Mouse (Mus musculus) layer of hippocampus, postnatal 10 days (tissue): Measurements from ENCODE around the gene Cdh22. TPM values are rescaled to one million over a fixed set of nuclear protein-coding genes. Genes with fewer than 3 reads are reported as not detected.

Source experiments
- DNase-seq, 2 experiments: peaks; one replicate each; pipeline ENCODE4 v3.0.0; 2021; ENCODE audit warnings: low spot score in 2 of 2
- total RNA-seq, 2 experiments: library from RNA; stranded (reverse); gene quantifications; 2 replicates each; pipeline ENCODE4 v1.2.3; 2021

The Cdh22 gene
- total RNA-seq, 2 experiments from 2014 or later: 13.5 to 15.8 TPM

DNA sequence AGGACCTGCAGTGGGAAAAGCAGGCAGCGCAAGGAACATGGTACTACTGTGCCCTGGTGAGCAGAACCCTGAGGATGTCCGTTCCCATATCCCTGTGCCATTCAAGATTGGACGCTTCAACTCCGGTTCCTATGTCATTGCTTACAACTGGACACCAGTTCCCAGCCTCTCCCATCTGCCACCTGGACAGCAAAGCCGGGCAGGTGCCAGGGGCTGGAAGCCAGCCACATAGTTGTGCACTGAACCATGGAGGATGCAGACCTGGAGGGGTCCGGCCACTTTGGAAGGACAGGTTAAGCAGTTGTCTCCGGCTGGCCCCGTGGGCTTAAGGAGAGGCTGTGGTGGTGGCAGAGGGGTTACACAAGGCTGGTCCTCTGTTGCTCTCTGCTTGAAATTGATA is 17.7 kb upstream of the Cdh22 start:
- no peak for DNase-seq

- DNase-seq: no peak
These were observed 16.2 kb upstream of the Cdh22 start for GRCm38 (mm10) chr2:165250903-165251302.

DNA sequence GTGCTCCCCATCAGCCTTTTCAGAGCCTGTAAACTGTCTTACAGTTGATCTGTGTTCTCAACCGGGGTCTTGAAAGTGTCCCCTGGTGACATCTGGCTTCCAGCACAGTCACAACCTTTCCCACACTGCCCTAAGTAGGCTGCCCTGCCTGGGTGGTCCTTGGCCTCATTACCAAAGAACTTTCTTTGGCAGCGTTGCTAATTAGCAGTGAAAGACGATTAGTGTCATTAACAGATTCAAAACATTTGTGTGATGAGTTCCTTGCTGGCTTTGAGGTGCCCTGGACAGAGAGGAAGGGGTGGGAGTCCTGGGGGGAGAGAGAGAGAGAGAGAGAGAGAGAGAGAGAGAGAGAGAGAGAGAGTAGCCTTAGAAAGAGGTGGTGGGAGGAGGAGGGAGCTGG is 14.3 kb upstream of the Cdh22 start:
- DNase-seq: no peak

DNA sequence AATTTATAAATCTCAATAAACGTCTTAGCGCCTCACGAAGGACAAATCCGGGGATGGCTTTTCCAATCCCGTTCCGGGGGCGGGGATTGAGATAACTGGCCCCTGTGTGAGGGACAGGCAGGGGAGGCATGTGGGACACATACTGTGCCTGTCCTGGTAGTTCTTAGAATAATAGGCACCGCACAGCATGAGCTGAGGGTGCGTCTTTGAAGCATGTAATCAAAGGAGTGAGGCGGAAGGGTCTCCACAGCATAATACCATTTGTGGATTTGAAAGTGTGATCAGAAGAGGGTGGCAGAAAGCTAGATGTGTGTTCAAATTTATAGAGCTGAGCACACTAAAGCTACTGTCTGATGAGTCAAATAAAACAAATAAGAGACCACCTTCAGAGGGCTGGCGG is 11.7 kb upstream of the Cdh22 start:
- DNase-seq: no peak

- no peak for DNase-seq
These were observed 8.6 kb upstream of the Cdh22 start for GRCm38 (mm10) chr2:165243122-165243720.

- DNase-seq: no peak
These were observed 7.9 kb upstream of the Cdh22 start for GRCm38 (mm10) chr2:165242575-165242974.

DNA sequence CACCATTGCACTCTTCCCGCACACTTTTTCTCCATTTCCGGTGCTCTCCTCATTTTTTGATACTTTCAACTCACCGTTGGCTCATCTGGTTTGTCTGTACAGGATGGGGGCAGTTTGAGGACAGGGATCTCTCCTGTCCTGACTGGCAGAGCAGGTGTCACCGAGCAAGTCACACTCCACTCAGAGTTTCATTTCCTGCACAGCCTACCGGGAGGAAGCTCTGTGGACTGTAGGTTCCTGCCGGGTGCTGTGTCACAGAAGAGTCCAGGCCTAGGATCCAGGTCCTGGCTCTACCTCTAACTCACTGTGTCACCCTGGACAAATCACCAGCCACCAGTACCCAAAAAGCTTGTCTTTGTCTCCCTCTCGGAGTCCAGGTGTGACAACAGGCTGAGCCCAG is 7.1 kb upstream of the Cdh22 start:
- no peak for DNase-seq

GRCm38 (mm10) chr2:165240371-165240770 is 5.7 kb upstream of the Cdh22 start:
- no peak for DNase-seq

DNA sequence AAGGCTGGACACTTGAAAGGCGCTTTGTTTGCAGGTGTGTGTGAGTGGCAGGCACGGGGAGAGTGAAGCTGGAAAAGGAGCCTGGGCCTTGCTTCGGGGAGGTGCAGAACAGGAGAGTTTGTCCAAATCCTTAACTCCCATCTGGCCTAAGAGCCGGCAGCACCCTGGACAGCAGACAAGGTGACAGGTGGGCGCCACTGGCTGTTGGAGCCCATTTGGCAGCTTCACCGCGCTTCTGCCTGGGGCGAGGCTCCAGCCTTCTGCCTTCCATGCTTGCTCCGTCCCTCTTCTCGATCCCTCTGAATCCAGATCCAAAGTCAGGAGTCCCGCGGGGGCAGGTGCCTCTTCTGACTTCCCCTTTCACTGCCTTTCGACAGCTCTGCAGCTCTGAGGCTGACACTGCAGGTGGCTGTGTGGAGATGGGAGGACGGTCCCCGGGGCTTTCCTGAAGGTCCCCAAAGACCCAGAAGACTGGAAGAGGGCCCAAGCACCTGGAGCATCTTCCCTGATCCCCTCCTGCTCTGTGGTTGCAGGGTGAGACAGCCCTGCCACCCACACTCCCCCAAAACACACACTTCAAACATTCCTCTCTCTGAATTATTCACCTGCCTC is 5.0 kb upstream of the Cdh22 start:
- DNase-seq: no peak

DNA sequence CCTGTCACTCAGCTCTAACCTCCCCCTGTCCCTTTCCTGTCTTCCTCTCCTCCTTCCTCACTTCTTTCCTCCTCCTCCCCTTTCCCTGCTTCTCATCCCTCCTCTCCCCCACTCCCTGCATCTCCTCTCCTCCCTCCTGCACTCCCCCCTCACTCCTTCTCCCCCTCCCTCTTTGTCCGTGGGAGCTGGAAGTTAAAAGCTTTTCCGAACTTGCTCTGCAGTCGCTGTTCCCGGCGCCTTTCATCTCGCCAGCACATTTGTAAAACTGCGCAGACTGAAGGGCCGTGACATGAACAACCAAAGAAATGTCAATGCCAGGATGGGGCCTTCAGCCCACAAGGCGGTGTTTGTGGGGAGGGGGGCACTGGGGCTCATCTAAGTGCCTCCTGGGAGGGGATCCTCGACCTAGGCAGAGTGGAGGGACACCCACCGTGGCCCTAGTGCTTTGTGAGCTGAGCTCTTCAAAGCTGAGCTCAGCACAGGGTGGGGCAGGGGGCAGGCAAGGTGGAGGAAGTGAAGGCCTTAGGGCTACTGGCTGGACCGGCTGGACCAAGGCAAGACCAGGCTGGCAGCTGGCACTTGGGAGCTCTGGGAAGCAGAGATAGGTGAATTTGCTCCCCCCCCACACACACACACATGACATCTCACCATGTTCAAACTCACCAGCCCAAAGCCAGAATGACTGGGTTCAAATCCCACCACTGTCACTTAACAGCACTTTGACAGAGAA is 3.9 kb upstream of the Cdh22 start:
- DNase-seq: no peak

DNA sequence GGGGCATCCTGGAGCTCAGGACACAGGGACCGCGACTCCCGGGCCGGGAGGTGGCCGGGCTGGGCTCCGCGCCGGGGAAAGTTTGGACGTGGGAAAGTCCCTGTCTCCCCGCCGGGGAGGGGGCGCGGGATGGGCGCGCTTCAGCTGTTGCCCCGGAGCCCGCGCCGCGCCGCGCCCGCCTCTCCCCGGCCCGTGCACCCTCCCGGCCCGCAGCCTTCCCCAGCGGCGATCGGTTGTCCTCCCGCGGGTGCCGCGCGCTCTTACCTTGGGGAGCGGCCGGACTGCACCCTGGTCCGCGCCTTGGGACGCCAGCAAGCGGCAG is 401 bp downstream of the Cdh22 start:
- DNase-seq: no peak

GRCm38 (mm10) chr2:165233491-165234290 is 962 bp downstream of the Cdh22 start:
- DNase-seq: peak; percentile 58 to 71

DNA sequence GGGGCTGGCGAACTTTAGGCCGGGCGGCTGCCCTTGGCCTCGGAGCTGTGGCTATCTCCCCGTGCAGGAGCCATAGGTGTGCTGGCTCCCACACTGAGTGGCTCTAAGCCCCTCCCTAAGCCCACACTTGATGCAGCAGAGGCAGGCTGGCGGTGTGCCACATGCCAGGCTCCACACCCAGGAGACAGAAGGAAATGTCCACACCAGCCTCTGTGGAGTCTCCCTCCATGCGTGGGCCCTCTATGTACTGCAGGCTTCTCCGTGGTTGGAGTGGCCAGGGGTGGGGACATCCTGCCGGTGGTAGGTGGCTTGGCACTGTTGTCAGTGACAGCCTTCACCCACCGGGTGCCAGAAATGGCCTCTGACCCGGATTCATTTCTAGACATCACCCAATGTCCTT is 5.6 kb downstream of the Cdh22 start:
- no peak for DNase-seq

- peak; percentile 56 to 63 for DNase-seq
These were observed 10.8 kb downstream of the Cdh22 start for GRCm38 (mm10) chr2:165223837-165224236.

- peak in 1 of 2 experiments; percentile 41 for DNase-seq
These were observed 12.7 kb downstream of the Cdh22 start for GRCm38 (mm10) chr2:165221952-165222351.

DNA sequence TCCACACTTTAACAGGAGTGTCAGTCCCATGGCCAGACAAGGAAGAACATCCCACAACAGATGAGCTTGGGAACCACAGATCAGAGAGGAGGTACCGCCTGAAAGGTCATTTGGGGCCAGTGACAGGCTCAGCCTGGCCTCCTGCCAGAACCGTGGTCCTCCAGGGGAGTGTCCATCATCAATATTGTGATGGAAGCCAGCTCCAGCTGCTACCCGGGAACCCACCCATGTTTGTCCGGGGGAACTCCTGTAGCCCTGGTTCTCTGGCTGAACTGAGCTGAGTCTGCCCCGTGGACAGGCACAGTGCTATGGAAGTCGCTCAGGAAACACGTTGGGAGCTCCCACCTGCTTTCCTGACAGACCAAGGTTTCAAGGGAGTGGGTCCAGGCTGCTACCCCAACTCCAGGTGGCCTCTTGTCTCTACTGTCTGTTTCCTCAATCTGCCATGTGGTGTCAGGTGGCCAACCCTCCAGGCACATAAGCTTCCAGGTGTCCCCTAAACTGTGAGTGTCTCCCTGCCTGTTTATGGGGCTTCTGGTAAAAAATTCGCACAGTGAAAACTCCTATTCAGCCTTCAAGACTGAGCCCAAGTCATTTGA is 14.2 kb downstream of the Cdh22 start:
- DNase-seq: no peak

DNA sequence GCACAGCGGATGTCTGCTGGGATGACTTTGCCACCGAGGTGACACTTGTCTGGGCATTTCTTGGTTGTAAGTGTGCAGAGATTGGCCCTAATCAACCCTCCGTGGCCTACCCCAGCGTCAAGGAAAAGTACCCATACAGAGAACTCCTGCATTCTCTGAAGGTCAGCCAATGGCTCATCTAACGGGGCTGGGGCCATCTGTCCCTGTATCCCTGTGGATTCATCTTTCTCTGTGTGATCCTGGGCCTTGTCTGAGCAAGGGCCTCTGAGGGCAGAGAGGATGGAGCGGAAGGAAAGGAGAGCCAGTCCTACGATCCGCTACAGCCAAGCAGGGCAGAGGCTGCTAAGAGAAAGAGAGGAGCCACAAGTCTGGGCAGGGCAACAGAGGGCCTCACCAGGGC is 15.7 kb downstream of the Cdh22 start:
- no peak for DNase-seq

GRCm38 (mm10) chr2:165217361-165218149 is 17.1 kb downstream of the Cdh22 start:
- no peak for DNase-seq

GRCm38 (mm10) chr2:165215103-165215951 is 19.3 kb downstream of the Cdh22 start:
- DNase-seq: peak in 1 of 2 experiments; percentile 59
